Mouse (Mus musculus) megakaryocyte, embryonic 14.5 days (primary cell): ENCODE data around the gene Slc16a9.

Source experiments
- FLI1 ChIP-seq: IDR thresholded peaks from 2 replicates; pipeline ENCODE4 v1.6.1; 2012; ENCODE audit warnings: low read length, inconsistent platforms, mixed read lengths
- GATA1 ChIP-seq: IDR thresholded peaks from 3 replicates; pipeline ENCODE4 v1.6.1; 2012; ENCODE audit warnings: mixed read lengths, low read length, inconsistent platforms, borderline replicate concordance

DNA sequence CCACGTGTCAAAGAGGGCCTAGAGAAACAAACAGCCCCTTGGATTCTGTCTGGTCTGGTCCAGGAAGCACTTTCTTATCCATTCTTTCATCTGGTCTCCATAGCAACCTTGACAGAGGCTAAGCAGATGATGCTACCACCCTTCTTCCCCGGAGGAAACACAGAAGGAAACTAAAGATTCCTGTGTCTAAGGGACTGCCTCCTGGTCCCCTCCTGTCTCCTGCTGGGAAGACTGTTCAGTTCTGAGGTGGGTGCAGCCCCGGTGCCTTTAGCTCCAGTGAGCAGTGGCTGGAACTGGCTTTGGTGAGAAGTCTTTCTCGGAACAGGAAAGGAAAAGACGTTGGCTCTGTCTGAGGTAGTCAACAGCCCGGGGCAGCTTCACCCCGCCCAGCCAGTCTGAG, 47.1 kb downstream of the Slc16a9 start:
- TF ChIP-seq GATA1 (no peak), FLI1 (no peak)
